Mouse (Mus musculus) heart, embryonic 14.5 days (tissue): ENCODE measurements around the gene Zmynd15. TPM values are rescaled to one million over a fixed set of nuclear protein-coding genes. Genes with fewer than 3 reads are reported as not detected.

ENCODE experiments used
- ATAC-seq: fragments of 200-750 bp; cut with Nextera tagmentation; 2 replicates; pipeline ENCODE4 v1.8.0; 2017; ENCODE audit warnings: low read depth, moderate TSS enrichment; ENCODE audit not compliant: insufficient number of reproducible peaks, insufficient read depth, low FRiP score
- H3K27ac ChIP-seq, 2 experiments: fragments of 200-500 bp in 1 of 2; fragments of 300-500 bp in 1 of 2; sonication (generic) in 1 of 2; replicated peaks in 1 of 2; 2 replicates each; pipeline ENCODE4 v1.5.1; 2012 to 2014; ENCODE audit warnings: low read depth in 2 of 2, low read length in 2 of 2, control low read depth in 1 of 2, mild to moderate bottlenecking in 1 of 2, mixed read lengths in 1 of 2; ENCODE audit not compliant: control insufficient read depth in 1 of 2, insufficient read depth in 1 of 2
- H3K27me3 ChIP-seq: fragments of 300-500 bp; sonication (generic); 2 replicates; pipeline ENCODE4 v1.6.1; 2014; ENCODE audit warnings: mild to moderate bottlenecking, low read length, control low read depth; ENCODE audit not compliant: control insufficient read depth, insufficient read depth
- H3K36me3 ChIP-seq: fragments of 300-500 bp; sonication (generic); 2 replicates; pipeline ENCODE4 v1.6.1; 2014; ENCODE audit warnings: mild to moderate bottlenecking, control low read depth, low read length, mixed read lengths; ENCODE audit not compliant: control insufficient read depth, insufficient read depth
- H3K4me1 ChIP-seq, 2 experiments: fragments of 200-500 bp in 1 of 2; fragments of 300-500 bp in 1 of 2; sonication (generic) in 1 of 2; 2 replicates each; pipeline ENCODE4 v1.6.1; 2012 to 2014; ENCODE audit warnings: low read length in 2 of 2, control low read depth in 1 of 2, mixed read lengths in 1 of 2; ENCODE audit not compliant: control insufficient read depth in 2 of 2, insufficient read depth in 2 of 2
- H3K4me2 ChIP-seq: fragments of 300-500 bp; sonication (generic); 2 replicates; pipeline ENCODE4 v1.6.1; 2014; ENCODE audit warnings: mild to moderate bottlenecking, low read length
- H3K4me3 ChIP-seq, 2 experiments: fragments of 200-500 bp in 1 of 2; fragments of 300-500 bp in 1 of 2; sonication (generic) in 1 of 2; 2 replicates each; pipeline ENCODE4 v1.5.1; 2012 to 2014; ENCODE audit warnings: low read length in 2 of 2, mild to moderate bottlenecking in 2 of 2, control low read depth in 1 of 2, low read depth in 1 of 2, moderate library complexity in 1 of 2; ENCODE audit not compliant: control insufficient read depth in 1 of 2, insufficient read depth in 1 of 2
- H3K9ac ChIP-seq: fragments of 300-500 bp; sonication (generic); 2 replicates; pipeline ENCODE4 v1.6.1; 2014; ENCODE audit warnings: mild to moderate bottlenecking, low read length
- H3K9me3 ChIP-seq: fragments of 300-500 bp; sonication (generic); 2 replicates; pipeline ENCODE4 v1.6.1; 2016; ENCODE audit warnings: low read length, control low read depth; ENCODE audit not compliant: control insufficient read depth
- WGBS: fragments of 180-500 bp; shearing (Covaris S2); extraction: QIAGEN DNeasy Blood & Tissue Kit; methylation state at CpG from one replicate; pipeline ENCODE4 v1.1.7; 2014; 5-methylcytosine and 5-hydroxymethylcytosine counted together
- polyA plus RNA-seq: library from polyadenylated mRNA; unstranded; fragments of >200 nt; fragmentation: Nextera tagmentation; extraction: Ambion mirVana; gene quantifications from 2 replicates; pipeline ENCODE4 v1.2.1, GENCODE M21; 2014

Gene Zmynd15
- polyA plus RNA-seq, 1 experiment from 2014 or later, result 0.95 TPM

DNA sequence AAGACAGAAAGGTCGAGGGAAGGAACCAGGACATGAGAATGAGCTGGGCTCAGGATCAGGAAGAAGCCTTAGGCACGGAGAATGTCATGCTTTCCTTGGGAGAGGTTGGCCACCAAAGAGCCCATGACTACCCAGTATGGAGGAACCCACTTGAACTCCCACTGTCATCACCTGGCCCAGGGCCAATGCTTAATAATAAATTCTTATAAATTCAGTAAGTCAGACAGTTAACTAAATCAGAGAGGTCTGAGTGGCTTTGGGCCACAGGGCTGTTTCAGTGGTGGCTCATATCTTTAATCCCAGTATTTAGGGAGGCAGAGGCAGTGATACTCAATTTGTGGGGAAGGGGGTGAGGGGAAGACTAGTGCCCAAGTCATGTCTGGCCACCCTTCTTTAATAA lies 8.3 kb upstream of the Zmynd15 start:
- WGBS, result 81% methylated on average over 2 of the region's 2 CpGs

GRCm38 (mm10) chr11:70451797-70452498 lies 7.3 kb upstream of the Zmynd15 start, which contains the start of gene Med11:
TSS of gene Med11 (plus strand) at chr11:70451919.
- H3K27me3 ChIP-seq, result no peaks in the 10 kb centered on the region
- peak; percentile 99 for ATAC-seq
- peaks cover 20% of the 10 kb centered on the region for H3K36me3 ChIP-seq
- H3K4me1 ChIP-seq, result peaks cover 3 to 11% of the 10 kb centered on the region in 2 experiments; a peak in 2 of 4 replicates
- peak within 1 kb of the TSS; percentile 96 to 97 for H3K27ac ChIP-seq
- H3K9ac ChIP-seq, result peak within 1 kb of the TSS; percentile 88
- WGBS, result under 1% methylated on average over 46 of the region's 46 CpGs
- H3K9me3 ChIP-seq, result no peaks in the 10 kb centered on the region
- peak within 1 kb of the TSS; percentile 83 for H3K4me2 ChIP-seq
- H3K4me3 ChIP-seq, result peak within 1 kb of the TSS; percentile 72 to 79

More for the DNA sequence above, 8.3 kb upstream of the Zmynd15 start:
- H3K4me3 ChIP-seq, result no peak overlapping the region
- no peak overlapping the region for H3K27ac ChIP-seq
- peaks cover 3 to 11% of the 10 kb centered on the region in 2 experiments; a peak in 2 of 4 replicates for H3K4me1 ChIP-seq
- no peak for ATAC-seq
- no peaks in the 10 kb centered on the region for H3K9me3 ChIP-seq
- H3K27me3 ChIP-seq, result no peaks in the 10 kb centered on the region
- H3K36me3 ChIP-seq, result peaks cover 20% of the 10 kb centered on the region
- no peak overlapping the region for H3K4me2 ChIP-seq
- H3K9ac ChIP-seq, result no peak overlapping the region

GRCm38 (mm10) chr11:70453261-70454044 lies 5.8 kb upstream of the Zmynd15 start:
- Histone ChIP-seq H3K27me3 (peaks cover under 1% of the 10 kb centered on the region; the same call in 1 of the 2 replicates), H3K4me1 (peaks cover 3 to 11% of the 10 kb centered on the region in 2 experiments; a peak in 2 of 4 replicates), H3K9me3 (no peaks in the 10 kb centered on the region), H3K9ac (no peak overlapping the region), H3K4me2 (no peak overlapping the region), H3K4me3 (no peak overlapping the region), H3K36me3 (peaks cover 20% of the 10 kb centered on the region), H3K27ac (no peak overlapping the region)
- 85% methylated on average over 9 of the region's 9 CpGs for WGBS
- no peak for ATAC-seq

DNA sequence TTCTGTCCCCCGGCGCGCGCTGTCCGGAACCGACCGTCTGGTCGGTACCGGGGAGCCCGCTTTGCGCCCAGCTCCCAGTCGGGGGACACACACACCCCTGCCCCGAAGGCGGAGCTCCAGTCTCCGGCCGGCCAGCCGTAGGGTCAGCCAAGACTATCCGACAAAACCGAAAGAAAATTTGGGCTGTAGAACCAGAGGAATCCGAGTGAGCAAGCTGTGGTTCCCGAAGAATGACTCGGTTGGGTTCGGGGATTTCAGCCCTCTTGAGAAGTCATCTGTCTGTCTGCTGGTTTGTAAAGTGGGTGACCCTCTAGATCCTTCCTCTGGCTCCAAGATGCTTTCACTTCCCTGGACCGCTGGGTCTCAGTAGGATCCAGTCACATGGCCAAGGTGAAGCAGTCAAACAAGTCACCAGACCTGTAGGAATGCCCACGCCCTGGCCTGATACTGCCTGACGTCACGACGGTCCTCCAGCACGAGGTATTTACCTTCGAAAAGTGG lies 418 bp downstream of the Zmynd15 start, which contains the start of gene Cxcl16:
Cxcl16 (minus strand) TSS at position 384 of the 501 bp plus-strand sequence.
- ATAC-seq, result 0 out of 2 replicates have a peak, but pooled peaks have one; percentile 29
- Histone ChIP-seq H3K27ac (peak within 1 kb of the TSS in 1 of 2 experiments; percentile 24; a peak in 2 of 4 replicates), H3K9ac (peak within 1 kb of the TSS; percentile 72), H3K4me1 (peaks cover 3 to 10% of the 10 kb centered on the region in 2 experiments; a peak in 3 of 4 replicates), H3K4me3 (peak within 1 kb of the TSS; percentile 56 to 83), H3K4me2 (peak within 1 kb of the TSS; percentile 91), H3K27me3 (peaks cover 26% of the 10 kb centered on the region), H3K36me3 (peaks cover 8% of the 10 kb centered on the region; the same call in 1 of the 2 replicates), H3K9me3 (no peaks in the 10 kb centered on the region)
- WGBS, result 1% methylated on average over 29 of the region's 30 CpGs

GRCm38 (mm10) chr11:70463970-70464369 lies 4.7 kb downstream of the Zmynd15 start:
- no peak overlapping the region for H3K9ac ChIP-seq
- no peak for ATAC-seq
- H3K27ac ChIP-seq, result no peak overlapping the region
- no peak overlapping the region for H3K4me3 ChIP-seq
- 72% methylated on average over 5 of the region's 5 CpGs for WGBS
- H3K36me3 ChIP-seq, result no peaks in the 10 kb centered on the region
- peaks cover 10 to 25% of the 10 kb centered on the region in 2 experiments for H3K4me1 ChIP-seq
- no peak overlapping the region for H3K4me2 ChIP-seq
- peaks cover 29% of the 10 kb centered on the region for H3K27me3 ChIP-seq
- H3K9me3 ChIP-seq, result no peaks in the 10 kb centered on the region

DNA sequence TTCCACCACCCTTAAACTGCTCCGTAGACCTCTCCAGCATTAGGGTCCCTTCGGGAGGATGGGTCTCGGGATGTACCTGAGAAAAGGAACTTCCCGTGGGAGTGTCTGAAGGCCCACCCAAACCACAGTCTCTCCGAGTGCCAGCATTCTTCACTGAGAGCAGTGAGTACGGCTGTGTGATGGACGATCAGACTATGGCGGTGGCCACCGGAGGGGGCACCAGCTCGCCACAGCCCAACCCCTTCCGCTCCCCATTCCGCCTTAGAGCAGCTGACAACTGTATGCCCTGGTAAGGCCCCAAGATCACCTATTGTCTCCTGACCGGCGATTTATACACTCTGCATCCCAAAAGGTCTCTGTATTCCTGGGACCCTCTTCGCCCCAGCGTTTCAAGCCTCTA lies 6.0 kb downstream of the Zmynd15 start:
- H3K4me3 ChIP-seq, result peak overlapping the region in 1 of 2 experiments; percentile 40; a peak in 1 of 4 replicates
- peak overlapping the region; percentile 73 for H3K4me2 ChIP-seq
- no peaks in the 10 kb centered on the region for H3K36me3 ChIP-seq
- no peak for ATAC-seq
- peak overlapping the region in 1 of 2 experiments; percentile 30; a peak in 1 of 4 replicates for H3K27ac ChIP-seq
- peaks cover 9 to 20% of the 10 kb centered on the region in 2 experiments for H3K4me1 ChIP-seq
- 20% methylated on average over 16 of the region's 16 CpGs for WGBS
- H3K27me3 ChIP-seq, result peaks cover 24% of the 10 kb centered on the region
- H3K9ac ChIP-seq, result peak overlapping the region; percentile 67
- no peaks in the 10 kb centered on the region for H3K9me3 ChIP-seq

DNA sequence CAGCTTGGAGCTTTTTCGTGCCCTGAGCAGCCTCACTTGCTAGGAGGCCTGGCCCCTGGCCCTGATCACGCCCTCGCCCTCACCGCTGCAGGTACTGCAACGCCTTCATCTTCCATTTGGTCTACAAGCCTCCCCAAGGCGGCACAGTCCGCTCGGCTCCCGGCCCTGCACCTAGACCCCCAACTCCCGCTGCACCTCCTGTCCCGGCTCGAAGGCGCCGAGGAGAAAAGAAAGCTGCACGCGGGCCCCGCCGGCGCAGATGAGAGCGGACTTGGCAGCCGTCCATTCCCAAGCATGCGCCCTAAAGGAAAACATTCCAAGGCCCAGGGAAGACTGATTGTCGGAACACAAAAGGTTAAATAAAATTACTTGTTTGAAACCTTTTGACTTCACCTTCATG lies 6.6 kb downstream of the Zmynd15 start:
- ATAC-seq, result no peak
- Histone ChIP-seq H3K36me3 (no peaks in the 10 kb centered on the region), H3K9ac (peak overlapping the region; percentile 67), H3K4me2 (peak overlapping the region; percentile 73), H3K9me3 (no peaks in the 10 kb centered on the region), H3K4me1 (peaks cover 9 to 20% of the 10 kb centered on the region in 2 experiments), H3K27me3 (peaks cover 24% of the 10 kb centered on the region), H3K27ac (peak overlapping the region in 1 of 2 experiments; percentile 30; a peak in 2 of 4 replicates), H3K4me3 (peak overlapping the region; percentile 36 to 40)
- WGBS, result 3% methylated on average over 23 of the region's 23 CpGs
